Mouse (Mus musculus) erythroblast, embryonic 14.5 days (primary cell): ENCODE data around the gene Plekhh2.

Source experiments
- GATA1 ChIP-seq: IDR thresholded peaks from 2 replicates; pipeline ENCODE4 v1.6.1; 2012; ENCODE audit warnings: low read length, inconsistent platforms, mixed read lengths
- TAL1 ChIP-seq: IDR thresholded peaks from 3 replicates; pipeline ENCODE4 v1.6.1; 2012; ENCODE audit warnings: low read length, inconsistent platforms, mixed read lengths

- no peak for TF ChIP-seq TAL1
- no peak for TF ChIP-seq GATA1
Measured at GRCm38 (mm10) chr17:84608606-84609005, 96.9 kb downstream of the Plekhh2 start.
